7 mouse cellular contexts compared by ENCODE assay signal in the genomic region with DNA sequence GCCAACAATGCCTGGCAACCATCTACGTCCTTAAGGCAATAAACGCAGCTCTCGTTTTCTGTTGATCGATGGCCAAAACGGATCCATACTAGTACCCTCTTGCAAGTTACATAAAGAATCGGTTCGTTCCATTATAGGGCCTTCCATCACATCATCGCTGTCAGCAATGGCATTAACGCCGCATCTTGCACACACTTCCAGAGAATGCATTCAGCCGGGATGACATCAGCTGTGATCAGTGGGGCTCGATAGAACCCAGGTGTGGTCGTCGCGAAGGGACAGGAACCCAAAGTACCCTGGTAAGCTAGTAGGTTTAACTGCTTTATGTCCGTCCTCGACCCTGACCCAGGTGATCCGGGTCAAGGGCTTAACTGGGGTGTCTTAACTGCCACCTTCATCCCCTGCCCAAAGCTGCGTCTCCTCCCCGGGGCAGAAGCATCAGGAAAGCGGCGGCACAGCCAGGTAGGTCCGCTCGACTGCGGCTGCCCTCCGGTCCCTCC. TPM values are rescaled to one million over a fixed set of nuclear protein-coding genes. Genes with fewer than 3 reads are reported as not detected.
DNase-seq lines count a peak whose midpoint lies in the region; ATAC-seq and TF ChIP-seq lines count a peak whose summit lies in the region.

No protein-coding gene starts in this region.

- peak overlapping the region; percentile 81 for H3K4me3 ChIP-seq in lung, postnatal 0 days (ENCODE audit: low read depth, low read length)
- H3K4me3 ChIP-seq in bone marrow, adult 2 months (replicated peaks; ENCODE audit: control insufficient read depth, low read depth, low read length): peak overlapping the region; percentile 86
- H3K4me3 ChIP-seq in embryonic fibroblast, embryonic 13.5 days (ENCODE audit: insufficient read depth, low read length): peak overlapping the region; percentile 68
- peak overlapping the region; percentile 98 for H3K4me3 ChIP-seq in intestine, embryonic 15.5 days (replicated peaks)
- peak overlapping the region; percentile 99 for H3K4me3 ChIP-seq in midbrain, embryonic 15.5 days

- ATAC-seq in lung, postnatal 0 days: peak; percentile 4
- ATAC-seq in intestine, embryonic 15.5 days: no peak; the same call in 1 of the 2 replicates
- ATAC-seq in midbrain, embryonic 15.5 days (replicated peaks): peak; percentile 63

- peak overlapping the region; percentile 66 for H3K9ac ChIP-seq in lung, postnatal 0 days (replicated peaks; ENCODE audit: low read depth)
- H3K9ac ChIP-seq in intestine, embryonic 15.5 days: peak overlapping the region; percentile 91
- peak overlapping the region; percentile 64 for H3K9ac ChIP-seq in midbrain, embryonic 15.5 days

- under 1% methylated on average over 24 of the region's 26 CpGs for WGBS in lung, postnatal 0 days
- 1% methylated on average over 26 of the region's 26 CpGs for WGBS in bone marrow, adult 2 months
- whole genome bisulfite sequencing in intestine, embryonic 15.5 days: under 1% methylated on average over 26 of the region's 26 CpGs
- WGBS in midbrain, embryonic 15.5 days: under 1% methylated on average over 26 of the region's 26 CpGs

- H3K27ac ChIP-seq in lung, postnatal 0 days (ENCODE audit: low read length): peak overlapping the region; percentile 86
- peak overlapping the region; percentile 84 for H3K27ac ChIP-seq in bone marrow, adult 2 months (ENCODE audit: control insufficient read depth, insufficient read depth, low read depth, low read length, poor library complexity)
- peak overlapping the region; percentile 19 for H3K27ac ChIP-seq in embryonic fibroblast, embryonic 13.5 days (ENCODE audit: insufficient read depth, low read length)
- peak overlapping the region; percentile 93 for H3K27ac ChIP-seq in intestine, embryonic 15.5 days
- H3K27ac ChIP-seq in midbrain, embryonic 15.5 days: peak overlapping the region; percentile 83

- TF ChIP-seq EP300 in lung, postnatal 0 days (IDR thresholded peaks at IDR 0.05): no peak

- H3K4me2 ChIP-seq in lung, postnatal 0 days (replicated peaks; ENCODE audit: low read depth, low read length): peak overlapping the region; percentile 85
- H3K4me2 ChIP-seq in intestine, embryonic 15.5 days (replicated peaks): peak overlapping the region; percentile 63
- peak overlapping the region; percentile 74 for H3K4me2 ChIP-seq in midbrain, embryonic 15.5 days

- no peaks in the 10 kb centered on the region for H3K27me3 ChIP-seq in lung, postnatal 0 days (replicated peaks; ENCODE audit: insufficient read depth, low read length)
- no peaks in the 10 kb centered on the region for H3K27me3 ChIP-seq in intestine, embryonic 15.5 days (replicated peaks)
- no peaks in the 10 kb centered on the region for H3K27me3 ChIP-seq in midbrain, embryonic 15.5 days (replicated peaks)

- peak; percentile 45 for DNase-seq in lung, postnatal 0 days (ENCODE audit: low spot score)
- no peak for DNase-seq in lung, postnatal 4 days
- peak; percentile 51 for DNase-seq in yolk sac, embryonic 10.5 days (ENCODE audit: low spot score)

- H3K4me1 ChIP-seq in lung, postnatal 0 days (ENCODE audit: insufficient read depth, low read depth, low read length): no peaks in the 10 kb centered on the region
- H3K4me1 ChIP-seq in bone marrow, adult 2 months (ENCODE audit: control insufficient read depth, insufficient read depth, low read length): peaks cover 2% of the 10 kb centered on the region; the same call in 1 of the 2 replicates
- peaks cover 2% of the 10 kb centered on the region; the same call in 1 of the 2 replicates for H3K4me1 ChIP-seq in embryonic fibroblast, embryonic 13.5 days (ENCODE audit: control insufficient read depth, insufficient read depth, low read length)
- H3K4me1 ChIP-seq in intestine, embryonic 15.5 days (replicated peaks): 0 out of 2 replicates have a peak, but pooled peaks cover 2% of the 10 kb centered on the region
- H3K4me1 ChIP-seq in midbrain, embryonic 15.5 days: peaks cover 11% of the 10 kb centered on the region; the same call in 1 of the 2 replicates

- TF ChIP-seq CTCF in lung, postnatal 0 days (IDR thresholded peaks at IDR 0.05): no peak
- no peak for TF ChIP-seq CTCF in bone marrow, adult 2 months (IDR thresholded peaks at IDR 0.05; ENCODE audit: control insufficient read depth, insufficient read depth, low read length)
- no peak for TF ChIP-seq CTCF in embryonic fibroblast, embryonic 13.5 days (IDR thresholded peaks at IDR 0.05; ENCODE audit: borderline replicate concordance, insufficient read depth, low read length)

- H3K9me3 ChIP-seq in lung, postnatal 0 days (ENCODE audit: low read length): no peaks in the 10 kb centered on the region
- H3K9me3 ChIP-seq in intestine, embryonic 15.5 days: no peaks in the 10 kb centered on the region
- no peaks in the 10 kb centered on the region for H3K9me3 ChIP-seq in midbrain, embryonic 15.5 days

- TF ChIP-seq POLR2A in bone marrow, adult 2 months (IDR thresholded peaks at IDR 0.05; ENCODE audit: borderline replicate concordance, control insufficient read depth, low read depth, low read length): no peak
- TF ChIP-seq POLR2A in embryonic fibroblast, embryonic 13.5 days (IDR thresholded peaks at IDR 0.05; ENCODE audit: low read depth, low read length): no peak; the same call in 1 of the 2 replicates

- peaks cover 10% of the 10 kb centered on the region; the same call in 1 of the 2 replicates for H3K36me3 ChIP-seq in lung, postnatal 0 days (ENCODE audit: insufficient read depth, low read length)
- no peaks in the 10 kb centered on the region for H3K36me3 ChIP-seq in intestine, embryonic 15.5 days
- H3K36me3 ChIP-seq in midbrain, embryonic 15.5 days (replicated peaks): 0 out of 2 replicates have a peak, but pooled peaks cover 15% of the 10 kb centered on the region

RNA-seq across cellular contexts. Expression of gene Kpna2, which starts 0.6 kb away (rescaled TPM):
- polyA plus RNA-seq in lung, postnatal 0 days (2015; fragmentation: Nextera tagmentation; extraction: Ambion mirVana): 83.6 and 97.1 TPM in 2 replicates
- polyA plus RNA-seq in bone marrow, adult 2 months (2011; ENCODE audit: insufficient read depth, insufficient read length, low replicate concordance, missing spikeins): 46.9 and 70.5 TPM in 2 replicates
- 215 and 225 TPM in 2 replicates for polyA plus RNA-seq in embryonic fibroblast, embryonic 13.5 days (2011; ENCODE audit: insufficient read length, low read depth, missing spikeins)
- polyA plus RNA-seq in intestine, embryonic 15.5 days (2015; fragmentation: Nextera tagmentation; extraction: Ambion mirVana): 357 and 384 TPM in 2 replicates
- polyA plus RNA-seq in midbrain, embryonic 15.5 days (2015; fragmentation: Nextera tagmentation; extraction: Ambion mirVana): 154 and 163 TPM in 2 replicates

RNA-seq across cellular contexts. Expression of gene 1810010H24Rik, which starts 26.8 kb away (rescaled TPM):
- polyA plus RNA-seq in lung, postnatal 0 days (2015; fragmentation: Nextera tagmentation; extraction: Ambion mirVana): 51.8 and 56.2 TPM in 2 replicates
- 0.90 TPM in 1 of 2 replicates, not detected in the other for polyA plus RNA-seq in bone marrow, adult 2 months (2011; ENCODE audit: insufficient read depth, insufficient read length, low replicate concordance, missing spikeins)
- 0.60 and 1.4 TPM in 2 replicates for polyA plus RNA-seq in embryonic fibroblast, embryonic 13.5 days (2011; ENCODE audit: insufficient read length, low read depth, missing spikeins)
- 2.6 and 3.0 TPM in 2 replicates for polyA plus RNA-seq in intestine, embryonic 15.5 days (2015; fragmentation: Nextera tagmentation; extraction: Ambion mirVana)
- polyA plus RNA-seq in midbrain, embryonic 15.5 days (2015; fragmentation: Nextera tagmentation; extraction: Ambion mirVana): 6.9 and 7.3 TPM in 2 replicates

Comparison
In these comparisons a context has a peak if more than half of its experiments do, and no peak if none do; other contexts are left out.
1. DNase-seq: peak in lung, postnatal 0 days (single experiment) and yolk sac, embryonic 10.5 days (single experiment); none in lung, postnatal 4 days (0 of 2).
2. H3K27ac ChIP-seq: peak in every context shown above with its lines; median percentile 93 in intestine, embryonic 15.5 days; 86 in lung, postnatal 0 days; 84 in bone marrow, adult 2 months; 83 in midbrain, embryonic 15.5 days; 19 in embryonic fibroblast, embryonic 13.5 days.
3. Peak in every context shown above with its lines, with median percentiles within 50 percentile points of each other: H3K4me2 ChIP-seq, H3K4me3 ChIP-seq and H3K9ac ChIP-seq.